Mouse (Mus musculus) forebrain, embryonic 15.5 days (tissue): ENCODE measurements at regions not wholly inside any gene's neighbourhood (a gene's known extent, or its start where the extent isn't known, plus 50 kb on each side); places are given as distances from the start of the nearest gene placed in this dataset.
A peak's percentile ranks its signal among the peaks of the same experiment; 100 is the strongest.
"Not testable (repeated sequence)": the region's sequence is repeated elsewhere in the genome, so short reads cannot be mapped to it uniquely, and the experiment has no call there.

ENCODE experiments used
- ATAC-seq: fragments of 200-750 bp; cut with Nextera tagmentation; replicated peaks from 2 replicates; pipeline ENCODE4 v1.8.0; 2017; ENCODE audit warnings: mild to moderate bottlenecking, moderate TSS enrichment, moderate library complexity
- H3K27ac ChIP-seq: fragments of 300-500 bp; sonication (generic); replicated peaks from 2 replicates; pipeline ENCODE4 v1.5.1; 2015; ENCODE audit warnings: mild to moderate bottlenecking, inconsistent platforms
- H3K27me3 ChIP-seq: fragments of 300-500 bp; sonication (generic); 2 replicates; pipeline ENCODE4 v1.6.1; 2015; ENCODE audit warnings: inconsistent platforms
- H3K36me3 ChIP-seq: fragments of 300-500 bp; sonication (generic); 2 replicates; pipeline ENCODE4 v1.6.1; 2015; ENCODE audit warnings: mild to moderate bottlenecking, inconsistent platforms
- H3K4me1 ChIP-seq: fragments of 300-500 bp; sonication (generic); 2 replicates; pipeline ENCODE4 v1.6.1; 2015; ENCODE audit warnings: inconsistent platforms
- H3K4me2 ChIP-seq: fragments of 300-500 bp; sonication (generic); replicated peaks from 2 replicates; pipeline ENCODE4 v1.6.1; 2015; ENCODE audit warnings: mild to moderate bottlenecking, inconsistent platforms
- H3K4me3 ChIP-seq: fragments of 300-500 bp; sonication (generic); 2 replicates; pipeline ENCODE4 v1.5.1; 2015; ENCODE audit warnings: mild to moderate bottlenecking, inconsistent platforms
- H3K9ac ChIP-seq: fragments of 300-500 bp; sonication (generic); replicated peaks from 2 replicates; pipeline ENCODE4 v1.6.1; 2015; ENCODE audit warnings: mild to moderate bottlenecking, inconsistent platforms
- H3K9me3 ChIP-seq: fragments of 300-500 bp; sonication (generic); 2 replicates; pipeline ENCODE4 v1.6.1; 2016; ENCODE audit warnings: inconsistent platforms
- WGBS: fragments of 180-500 bp; shearing (Covaris S2); methylation state at CpG from one replicate; pipeline ENCODE4 v1.1.7; 2015; ENCODE audit warnings: mixed read lengths; 5-methylcytosine and 5-hydroxymethylcytosine counted together

- WGBS: 85% methylated on average over 6 of the region's 6 CpGs
- Histone ChIP-seq H3K4me1 (no peaks in the 10 kb centered on the region), H3K27me3 (no peaks in the 10 kb centered on the region), H3K4me3 (no peak overlapping the region), H3K27ac (no peak overlapping the region), H3K9me3 (peaks cover 38% of the 10 kb centered on the region), H3K4me2 (no peak overlapping the region), H3K9ac (no peak overlapping the region), H3K36me3 (no peaks in the 10 kb centered on the region)
- ATAC-seq: no peak
Measured at GRCm38 (mm10) chr14:19327321-19327720, 91.4 kb downstream of the Gm21738 start.

GRCm38 (mm10) chr14:19311614-19312013 is 107.1 kb downstream of the Gm21738 start:
- WGBS: 78% methylated on average over 21 of the region's 21 CpGs

GRCm38 (mm10) chr14:19302859-19303258 is 115.9 kb downstream of the Gm21738 start:
- H3K27ac ChIP-seq, H3K27me3 ChIP-seq, H3K9me3 ChIP-seq, H3K4me2 ChIP-seq, H3K36me3 ChIP-seq, H3K4me3 ChIP-seq, H3K4me1 ChIP-seq, ATAC-seq, H3K9ac ChIP-seq: not testable (repeated sequence)
- WGBS: 51% methylated on average over 4 of the region's 4 CpGs

More at GRCm38 (mm10) chr14:19311614-19312013, 107.1 kb downstream of the Gm21738 start:
- Histone ChIP-seq H3K9ac (no peak overlapping the region), H3K4me2 (no peak overlapping the region), H3K27ac (no peak overlapping the region), H3K36me3 (no peaks in the 10 kb centered on the region), H3K9me3 (peaks cover 8% of the 10 kb centered on the region; the same call in 1 of the 2 replicates), H3K4me1 (no peaks in the 10 kb centered on the region), H3K4me3 (no peak overlapping the region), H3K27me3 (no peaks in the 10 kb centered on the region)
- ATAC-seq: no peak

- Histone ChIP-seq H3K27ac (no peak overlapping the region), H3K36me3 (no peaks in the 10 kb centered on the region), H3K27me3 (no peaks in the 10 kb centered on the region), H3K4me2 (no peak overlapping the region), H3K9ac (no peak overlapping the region), H3K9me3 (peaks cover 28% of the 10 kb centered on the region), H3K4me1 (no peaks in the 10 kb centered on the region), H3K4me3 (no peak overlapping the region)
- no peak for ATAC-seq
- 89% methylated on average over 1 of the region's 1 CpGs for WGBS
Measured at GRCm38 (mm10) chr14:19279096-19279495, 139.6 kb downstream of the Gm21738 start.

GRCm38 (mm10) chr14:19277777-19278385 is 140.8 kb downstream of the Gm21738 start:
- WGBS: 67% methylated on average over 4 of the region's 4 CpGs
- no peak overlapping the region for H3K4me3 ChIP-seq
- no peaks in the 10 kb centered on the region for H3K4me1 ChIP-seq
- no peaks in the 10 kb centered on the region for H3K27me3 ChIP-seq
- no peak overlapping the region for H3K9ac ChIP-seq
- peak; percentile 64; the same call in 1 of the 2 replicates for ATAC-seq
- peaks cover 33% of the 10 kb centered on the region for H3K9me3 ChIP-seq
- H3K4me2 ChIP-seq: no peak overlapping the region
- no peak overlapping the region for H3K27ac ChIP-seq
- H3K36me3 ChIP-seq: no peaks in the 10 kb centered on the region
